Mouse (Mus musculus): ENCODE results near the gene Zp3.

Gene Zp3

GRCm38 (mm10) chr5:135962492-135963279 lies 17.2 kb upstream of the Zp3 start:
- DNase-seq: peak; percentile 99 to 100

GRCm38 (mm10) chr5:135963280-135963627 lies 16.6 kb upstream of the Zp3 start:
- no peak for DNase-seq

DNA sequence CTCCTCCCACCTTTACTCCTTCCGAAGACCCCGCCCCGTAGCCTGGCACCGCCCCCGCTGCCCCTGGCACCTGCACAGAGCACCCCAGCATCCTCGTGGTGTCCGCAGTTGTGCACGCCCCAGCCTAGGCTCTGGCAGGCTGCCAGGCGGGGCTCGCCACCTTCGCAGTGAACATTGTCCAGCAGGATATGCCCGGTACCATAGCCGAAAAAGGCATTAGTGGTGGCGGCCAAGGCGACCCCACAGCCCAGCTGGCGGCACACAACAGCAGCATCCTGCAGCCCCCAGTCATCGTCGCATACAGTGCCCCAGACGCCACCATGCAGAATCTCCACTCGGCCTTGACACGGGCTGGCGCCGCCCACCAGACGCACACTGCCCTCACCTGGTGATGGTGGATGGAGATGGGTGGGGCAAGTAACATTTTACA lies 14.4 kb upstream of the Zp3 start:
- DNase-seq: peak; percentile 77 to 86

DNA sequence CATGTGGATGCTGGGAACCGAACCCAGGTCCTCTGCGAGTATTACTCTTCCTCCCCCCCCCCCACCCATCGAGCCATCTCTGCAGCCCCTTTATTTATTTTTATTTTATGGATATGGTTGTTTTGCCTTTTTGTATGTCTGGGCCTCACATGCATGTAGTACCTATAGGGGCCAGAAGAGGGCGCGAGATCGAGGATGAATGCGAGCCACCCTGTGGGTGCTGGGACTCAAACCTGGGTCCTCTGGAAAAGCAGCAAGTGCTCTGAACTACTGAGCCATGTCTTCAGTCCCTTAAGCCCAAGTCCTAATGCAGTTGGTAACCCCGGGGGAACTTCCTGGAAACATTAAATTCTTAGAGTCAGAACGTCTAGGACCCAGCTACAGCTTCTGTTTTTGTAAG lies 13.0 kb upstream of the Zp3 start:
- peak; percentile 38 to 49 for DNase-seq

GRCm38 (mm10) chr5:135968781-135969180 lies 11.1 kb upstream of the Zp3 start:
- peak; percentile 69 for DNase-seq

- DNase-seq: no peak
Measured at GRCm38 (mm10) chr5:135970247-135970646, 9.7 kb upstream of the Zp3 start.

- DNase-seq: no peak
Measured at GRCm38 (mm10) chr5:135971876-135972275, 8.0 kb upstream of the Zp3 start.

DNA sequence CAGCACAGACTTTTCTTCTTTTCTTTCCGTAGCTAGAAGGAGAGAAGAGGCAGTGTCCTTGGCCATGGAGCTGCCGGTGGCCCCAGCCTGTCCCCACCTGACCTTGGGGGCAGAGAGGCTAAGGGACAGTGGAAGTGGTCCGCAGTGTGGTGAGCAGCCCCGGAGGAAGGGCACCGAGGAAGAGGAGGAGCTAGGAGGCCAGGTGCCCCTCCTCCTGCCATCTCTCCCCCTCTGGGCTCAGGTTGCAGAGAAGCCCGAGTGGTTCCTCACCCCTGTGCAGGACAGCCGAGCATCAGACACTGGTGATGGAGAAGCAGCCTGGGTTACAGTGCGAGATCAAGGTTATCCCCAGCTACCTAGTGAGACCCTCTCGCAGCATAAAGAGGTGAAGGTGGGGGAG lies 5.5 kb upstream of the Zp3 start, which contains the start of gene Ssc4d:
Gene Ssc4d (minus strand): TSS at position 167 of the 400 bp plus-strand sequence.
- peak; percentile 17 to 42 for DNase-seq

DNA sequence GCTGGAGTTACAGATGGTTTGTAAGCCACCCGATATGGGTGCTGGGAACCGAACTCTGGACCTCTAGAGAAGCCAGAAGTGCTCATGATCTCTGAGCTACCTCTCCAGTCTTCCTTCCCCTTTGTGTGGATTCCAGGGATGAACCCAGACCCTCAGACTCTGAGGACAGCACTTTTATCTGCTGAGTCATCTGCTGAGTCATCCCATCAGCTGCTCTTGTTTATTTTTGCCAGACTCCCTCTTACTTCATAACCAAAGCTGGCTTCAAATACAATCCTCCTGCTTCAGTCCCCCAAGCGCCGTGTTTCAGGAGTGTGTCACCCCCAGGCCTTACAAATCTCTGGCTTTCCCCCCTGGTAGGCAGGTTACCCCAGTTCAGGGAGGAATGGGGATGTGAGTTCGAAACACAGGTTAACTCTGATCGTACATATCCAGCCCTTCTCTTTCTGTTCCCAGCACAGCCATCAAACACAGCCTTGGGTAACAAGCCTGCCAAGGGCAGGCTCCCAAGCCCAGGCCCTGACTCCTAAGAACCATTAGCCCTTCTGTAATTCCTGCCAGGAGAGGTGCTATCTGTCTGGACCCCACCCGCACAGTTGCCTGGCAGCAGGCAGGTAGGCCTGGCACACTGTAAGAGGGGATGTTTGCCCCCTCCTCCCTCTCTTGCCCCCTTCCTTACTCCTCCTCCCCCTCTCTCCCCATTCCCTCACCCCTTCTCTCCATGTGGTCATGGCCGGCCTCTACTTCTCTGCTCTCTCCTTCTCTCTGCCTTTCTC lies 3.8 kb upstream of the Zp3 start:
- DNase-seq: no peak

DNA sequence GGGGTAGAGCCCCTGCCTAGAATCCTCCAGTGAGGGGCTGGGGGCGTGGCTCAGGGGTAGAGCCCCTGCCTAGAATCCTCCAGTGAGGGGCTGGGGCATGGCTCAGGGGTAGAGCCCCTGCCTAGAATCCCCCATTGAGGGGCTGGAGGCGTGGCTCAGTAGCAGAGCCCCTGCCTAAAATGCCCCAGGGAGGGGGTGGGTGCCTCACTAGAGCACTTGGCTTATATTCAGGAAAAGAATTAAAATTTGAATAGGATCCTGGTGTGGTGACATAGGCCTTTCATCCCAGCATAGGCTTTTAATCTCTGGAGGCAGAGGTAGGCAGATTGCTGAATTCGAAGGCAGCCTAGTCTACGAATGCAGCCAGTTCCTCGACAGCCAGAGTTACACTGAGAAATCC lies 518 bp upstream of the Zp3 start:
- no peak for DNase-seq

GRCm38 (mm10) chr5:135982398-135982797 lies 2.5 kb downstream of the Zp3 start:
- peak; percentile 75 to 80 for DNase-seq

DNA sequence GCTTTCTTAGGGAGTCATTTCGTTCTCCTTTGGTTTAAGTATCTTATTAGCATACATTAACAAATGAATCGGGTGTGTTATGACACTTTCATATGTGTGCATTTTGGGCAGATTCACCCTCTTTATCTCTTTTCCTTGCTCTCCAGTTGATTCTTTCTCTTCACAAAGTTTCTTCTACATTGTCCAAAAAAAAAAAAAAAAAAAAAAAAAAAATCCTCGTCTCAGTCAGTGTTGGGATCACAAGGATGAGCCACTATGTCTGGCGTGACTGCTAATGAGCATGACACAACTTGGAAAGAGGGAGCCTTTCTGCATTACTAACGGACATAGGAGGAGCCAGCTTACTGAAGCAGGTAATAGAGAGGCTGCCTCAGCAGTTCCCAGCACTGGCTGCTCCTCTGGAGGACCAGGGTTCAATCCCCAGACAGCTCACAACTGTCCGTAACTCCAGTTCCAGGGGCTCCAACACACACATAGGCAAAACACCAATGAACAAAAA lies 4.7 kb downstream of the Zp3 start:
- DNase-seq: no peak

- DNase-seq: peak in 1 of 2 experiments; percentile 38
Measured at GRCm38 (mm10) chr5:135987248-135987647, 7.3 kb downstream of the Zp3 start.

GRCm38 (mm10) chr5:135990601-135991000 lies 10.7 kb downstream of the Zp3 start:
- no peak for DNase-seq

GRCm38 (mm10) chr5:135993381-135993965 lies 13.6 kb downstream of the Zp3 start:
- peak in 1 of 2 experiments; percentile 41 for DNase-seq

- no peak for DNase-seq
Measured at GRCm38 (mm10) chr5:135994335-135994724, 14.4 kb downstream of the Zp3 start.

DNA sequence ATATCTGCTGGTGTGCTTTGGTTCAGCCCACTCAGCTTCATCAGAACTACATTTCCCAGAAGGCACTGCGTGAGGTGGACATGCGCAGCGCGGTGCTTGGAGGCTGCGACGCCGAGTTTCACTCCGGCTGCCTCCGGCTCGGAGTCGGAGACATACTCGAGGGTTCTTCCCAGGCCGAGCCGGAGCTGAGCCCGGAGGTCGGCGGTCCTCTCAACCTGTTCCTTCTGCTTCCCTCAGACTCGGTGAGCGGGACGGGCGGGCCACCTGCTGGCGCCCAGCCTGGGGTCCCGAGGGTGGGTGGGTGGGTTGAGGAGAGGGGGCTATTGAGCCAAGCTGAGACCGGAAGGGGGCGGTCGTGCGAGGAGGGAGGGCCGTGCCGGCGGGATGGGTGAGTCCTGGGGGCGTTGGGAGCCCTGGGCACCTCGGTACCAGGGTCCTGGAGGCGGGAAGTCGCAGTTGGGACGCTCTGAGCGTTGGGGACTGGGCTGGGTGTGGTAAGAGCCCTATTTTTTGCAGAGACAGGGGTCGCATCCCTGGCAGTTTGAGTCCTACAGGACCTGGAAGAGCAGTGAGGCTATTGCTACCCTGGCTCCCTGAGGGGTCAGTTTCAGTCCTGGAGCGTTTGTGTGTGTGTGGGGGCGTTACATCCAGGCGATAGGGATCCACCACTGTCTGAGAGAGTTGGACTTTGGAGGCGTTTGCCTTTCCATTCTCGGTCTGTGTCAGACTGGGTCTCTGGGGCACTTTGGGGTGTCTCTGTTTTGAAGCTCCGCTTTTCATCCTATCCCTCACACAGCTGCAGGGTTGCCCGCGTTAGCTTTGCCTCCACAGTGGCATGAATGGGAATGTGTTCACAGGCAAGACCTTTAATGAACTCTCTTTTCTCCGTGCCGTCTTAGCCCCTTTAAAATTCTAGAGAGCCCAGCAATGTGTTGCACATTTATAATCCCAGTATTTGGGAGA lies 15.1 kb downstream of the Zp3 start, which contains the start of gene Dtx2:
Gene Dtx2 (plus strand): TSS at position 76 of the 963 bp plus-strand sequence.
- peak; percentile 91 to 94 for DNase-seq

GRCm38 (mm10) chr5:135996162-135996561 lies 16.3 kb downstream of the Zp3 start:
- no peak for DNase-seq

DNA sequence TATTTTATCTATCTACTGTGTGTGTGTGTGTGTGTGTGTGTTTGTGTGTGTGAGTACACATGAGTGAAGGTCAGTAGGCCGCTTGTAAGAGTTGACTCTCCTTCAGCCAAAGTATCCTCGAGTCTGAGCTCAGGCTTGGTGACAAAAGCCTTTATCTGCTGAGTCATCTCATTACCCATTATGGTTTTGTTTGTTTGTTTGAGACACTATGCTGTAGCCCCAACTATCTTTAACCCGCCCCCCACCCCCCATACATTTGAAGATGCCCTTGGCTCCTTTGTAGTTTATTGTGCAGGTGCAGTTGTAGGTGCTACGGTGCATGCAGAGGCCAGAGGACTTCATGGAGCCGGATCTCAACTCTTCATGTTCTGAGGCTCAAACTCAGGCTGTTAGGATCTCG lies 21.3 kb downstream of the Zp3 start:
- DNase-seq: no peak

- no peak for DNase-seq
Measured at GRCm38 (mm10) chr5:136002325-136002724, 22.4 kb downstream of the Zp3 start.

DNA sequence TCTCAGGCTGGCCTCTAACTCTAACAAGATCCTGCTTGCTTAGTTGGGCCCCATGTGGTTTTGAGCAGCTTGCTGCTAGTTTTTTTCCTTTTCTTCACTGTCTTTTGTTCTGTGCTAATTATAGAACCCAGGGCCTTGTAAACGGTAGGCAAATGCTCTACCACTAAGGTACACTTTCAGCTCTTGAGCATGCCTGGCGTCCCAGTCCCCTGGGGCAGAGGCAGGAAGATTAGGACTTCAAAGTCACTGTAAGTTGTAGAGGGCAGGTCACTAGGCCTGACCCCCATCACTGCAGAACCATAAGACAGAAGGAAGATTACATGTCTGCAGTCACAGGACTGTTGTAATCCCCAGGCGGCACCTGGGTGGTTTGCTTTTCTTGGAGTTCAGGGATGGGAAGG lies 22.9 kb downstream of the Zp3 start:
- no peak for DNase-seq

- no peak for DNase-seq
Measured at GRCm38 (mm10) chr5:136004537-136004936, 24.6 kb downstream of the Zp3 start.

Measured in kidney, postnatal 4 days (tissue).